Mouse (Mus musculus): ENCODE data around the gene Fdxr. TPM values are rescaled to one million over a fixed set of nuclear protein-coding genes. Genes with fewer than 3 reads are reported as not detected.

Gene Fdxr
- polyA plus RNA-seq (2015; fragmentation: Nextera tagmentation; extraction: Ambion mirVana), result 16.6 and 17.8 TPM in 2 replicates

DNA sequence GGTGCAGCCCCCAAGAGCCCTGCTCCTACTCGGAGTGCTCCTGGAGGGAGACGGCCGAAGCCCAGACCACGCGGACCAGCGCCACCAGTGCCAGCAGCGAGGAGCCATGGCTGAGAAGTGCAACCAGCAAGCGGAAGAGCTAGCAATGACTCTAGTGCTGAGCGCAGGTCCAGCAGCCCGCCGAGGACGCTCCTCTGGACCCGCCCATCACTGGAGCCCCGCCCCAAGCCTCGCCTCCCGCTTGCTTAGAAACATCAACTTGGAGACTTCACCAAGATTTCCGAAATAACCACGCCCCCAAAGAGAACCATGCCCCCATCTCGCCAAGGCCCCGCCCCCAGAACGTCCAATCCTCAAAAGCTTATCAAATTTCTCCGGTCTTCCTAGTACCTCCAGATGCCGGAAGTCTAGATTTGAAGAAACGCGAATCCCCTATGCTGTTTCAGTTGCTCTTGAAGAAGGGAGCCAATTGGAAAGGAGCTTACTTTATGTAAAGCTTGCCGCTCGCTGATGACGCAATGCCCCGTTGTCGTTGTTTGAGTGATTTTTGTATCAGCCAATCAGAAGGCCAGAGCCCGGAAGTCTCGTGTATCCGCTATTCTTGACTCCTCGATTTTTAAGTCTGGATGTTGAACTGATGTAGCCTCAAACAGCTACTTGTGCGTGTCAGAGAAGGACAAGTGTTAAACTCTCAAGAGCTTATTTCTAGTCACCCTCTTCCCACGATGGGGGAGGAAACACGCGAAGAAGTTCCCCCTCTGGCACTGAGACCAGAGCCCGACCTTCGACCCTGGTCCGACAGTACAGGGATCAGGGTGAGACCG is at the start of gene Fdxr:
Gene Fdxr (minus strand): TSS at position 271 of the 824 bp plus-strand sequence.
- under 1% methylated on average over 42 of the region's 42 CpGs for WGBS
- peak; percentile 95 for ATAC-seq (ENCODE audit: insufficient read depth, low FRiP score, low read depth)
- peak within 1 kb of the TSS; percentile 62 for H3K4me3 ChIP-seq (replicated peaks)

DNA sequence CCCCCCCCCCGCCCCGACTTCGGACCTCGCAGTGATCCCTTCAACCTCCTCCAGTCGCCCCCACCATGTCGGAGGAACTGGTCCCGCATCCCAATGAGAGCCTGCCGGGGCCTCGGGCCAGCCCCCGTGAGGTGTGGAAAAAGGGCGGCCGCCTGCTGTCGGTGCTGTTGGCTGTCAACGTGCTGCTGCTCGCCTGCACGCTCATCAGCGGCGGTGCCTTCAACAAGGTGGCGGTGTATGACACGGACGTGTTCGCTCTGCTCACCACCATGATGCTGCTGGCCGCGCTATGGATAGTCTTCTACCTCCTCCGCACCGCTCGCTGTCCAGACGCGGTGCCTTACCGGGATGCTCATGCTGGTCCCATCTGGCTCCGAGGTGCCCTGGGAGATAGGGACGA is 46.5 kb upstream of the Fdxr start:
- WGBS, result 17% methylated on average over 32 of the region's 32 CpGs
- H3K27me3 ChIP-seq (replicated peaks), result peaks cover 67% of the 10 kb centered on the region
- no peaks in the 10 kb centered on the region for H3K9me3 ChIP-seq
- ATAC-seq (ENCODE audit: insufficient read depth, low FRiP score, low read depth), result no peak
- no peak overlapping the region for H3K4me3 ChIP-seq (replicated peaks)
- H3K9ac ChIP-seq, result no peak overlapping the region
- no peaks in the 10 kb centered on the region for H3K36me3 ChIP-seq
- H3K4me2 ChIP-seq, result no peak overlapping the region
- peaks cover 11% of the 10 kb centered on the region; the same call in 1 of the 2 replicates for H3K4me1 ChIP-seq
- H3K27ac ChIP-seq, result no peak overlapping the region

More for the DNA sequence above, at the start of gene Fdxr:
- Histone ChIP-seq H3K4me1 (peaks cover 17% of the 10 kb centered on the region), H3K27me3 (replicated peaks) (no peaks in the 10 kb centered on the region), H3K9ac (peak within 1 kb of the TSS; percentile 70), H3K27ac (peak within 1 kb of the TSS; percentile 87), H3K4me2 (peak within 1 kb of the TSS; percentile 93), H3K36me3 (no peaks in the 10 kb centered on the region), H3K9me3 (no peaks in the 10 kb centered on the region)

DNA sequence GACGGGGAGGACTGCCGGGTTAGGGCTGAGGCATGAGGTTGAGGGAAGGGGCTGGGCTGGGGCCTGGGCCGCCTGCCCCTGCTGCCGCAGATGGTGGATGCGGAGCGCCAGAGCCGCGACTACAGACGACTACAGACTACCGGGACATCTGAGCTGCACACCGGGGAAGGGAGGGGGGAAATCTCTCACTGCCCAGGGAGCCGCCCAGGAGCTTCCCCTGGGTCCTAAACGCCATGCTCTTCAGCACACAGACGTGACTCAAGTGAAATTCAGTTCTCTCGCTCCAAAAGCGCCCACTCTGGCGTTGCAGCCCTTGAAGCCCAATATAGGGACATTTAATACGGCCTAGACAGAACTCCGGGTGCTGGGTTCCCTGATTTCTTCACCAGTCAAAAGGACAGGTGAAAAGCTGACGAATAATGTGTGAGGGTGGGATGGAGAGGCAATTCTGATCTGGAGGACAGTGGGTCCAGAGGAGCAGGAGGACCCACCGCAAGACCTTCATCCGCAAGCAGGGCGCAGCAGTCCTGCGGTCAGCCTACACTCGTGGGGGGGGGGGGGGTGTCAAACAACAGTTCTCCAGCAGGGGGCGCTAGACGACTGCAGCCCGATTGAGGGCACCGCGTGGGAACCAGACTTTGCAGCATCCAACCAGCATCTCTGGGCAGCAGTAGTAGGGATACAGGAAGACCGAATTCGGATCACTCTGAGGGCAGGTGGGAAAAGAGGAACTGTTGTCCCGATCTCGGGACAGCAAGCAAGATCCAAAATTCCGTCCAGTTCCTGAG is 45.2 kb upstream of the Fdxr start, which contains the start of gene Ush1g:
Gene Ush1g (minus strand): TSS at position 136 of the 788 bp plus-strand sequence.
- H3K4me2 ChIP-seq, result peak within 1 kb of the TSS; percentile 24
- WGBS, result 4% methylated on average over 35 of the region's 35 CpGs
- H3K4me3 ChIP-seq (replicated peaks), result peak within 1 kb of the TSS; percentile 17
- H3K9me3 ChIP-seq, result no peaks in the 10 kb centered on the region
- no peak within 1 kb of the TSS for H3K27ac ChIP-seq
- H3K4me1 ChIP-seq, result peaks cover 11% of the 10 kb centered on the region; the same call in 1 of the 2 replicates
- H3K36me3 ChIP-seq, result no peaks in the 10 kb centered on the region
- H3K9ac ChIP-seq, result no peak within 1 kb of the TSS
- peaks cover 79% of the 10 kb centered on the region for H3K27me3 ChIP-seq (replicated peaks)
- ATAC-seq (ENCODE audit: insufficient read depth, low FRiP score, low read depth), result no peak

DNA sequence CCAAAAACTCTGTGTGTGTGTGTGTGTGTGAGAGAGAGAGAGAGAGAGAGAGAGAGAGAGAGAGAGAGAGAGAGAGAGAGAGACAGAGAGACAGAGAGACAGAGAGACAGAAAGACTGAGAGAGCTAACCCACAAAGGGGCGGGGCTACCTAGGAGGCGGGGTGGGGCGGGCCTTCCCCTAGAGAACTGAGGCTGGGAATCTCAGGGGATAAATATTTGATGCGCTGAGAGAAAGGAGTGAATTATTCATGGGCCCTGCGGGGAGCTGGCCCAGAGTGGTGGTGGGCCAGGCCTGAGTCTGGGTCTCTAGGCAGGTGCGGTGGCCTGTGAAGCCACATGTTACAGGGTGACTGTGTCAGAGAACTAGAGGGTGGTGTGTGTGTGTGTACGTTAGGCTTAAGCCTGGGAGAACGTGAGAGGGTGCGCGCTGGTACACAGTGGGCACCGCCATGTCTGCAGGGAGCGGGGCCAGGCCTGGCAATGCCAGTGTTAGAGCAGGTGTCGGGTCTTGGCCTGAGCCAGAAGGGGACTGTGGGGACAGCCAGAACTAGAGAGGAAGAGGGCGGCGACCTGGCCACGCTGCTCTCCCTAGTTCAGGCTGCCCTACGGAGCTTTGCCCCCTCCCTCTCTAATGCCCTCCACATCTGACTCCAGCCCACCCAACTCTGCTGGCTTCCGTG is 43.0 kb upstream of the Fdxr start:
- H3K36me3 ChIP-seq, result no peaks in the 10 kb centered on the region
- WGBS, result 10% methylated on average over 18 of the region's 18 CpGs

DNA sequence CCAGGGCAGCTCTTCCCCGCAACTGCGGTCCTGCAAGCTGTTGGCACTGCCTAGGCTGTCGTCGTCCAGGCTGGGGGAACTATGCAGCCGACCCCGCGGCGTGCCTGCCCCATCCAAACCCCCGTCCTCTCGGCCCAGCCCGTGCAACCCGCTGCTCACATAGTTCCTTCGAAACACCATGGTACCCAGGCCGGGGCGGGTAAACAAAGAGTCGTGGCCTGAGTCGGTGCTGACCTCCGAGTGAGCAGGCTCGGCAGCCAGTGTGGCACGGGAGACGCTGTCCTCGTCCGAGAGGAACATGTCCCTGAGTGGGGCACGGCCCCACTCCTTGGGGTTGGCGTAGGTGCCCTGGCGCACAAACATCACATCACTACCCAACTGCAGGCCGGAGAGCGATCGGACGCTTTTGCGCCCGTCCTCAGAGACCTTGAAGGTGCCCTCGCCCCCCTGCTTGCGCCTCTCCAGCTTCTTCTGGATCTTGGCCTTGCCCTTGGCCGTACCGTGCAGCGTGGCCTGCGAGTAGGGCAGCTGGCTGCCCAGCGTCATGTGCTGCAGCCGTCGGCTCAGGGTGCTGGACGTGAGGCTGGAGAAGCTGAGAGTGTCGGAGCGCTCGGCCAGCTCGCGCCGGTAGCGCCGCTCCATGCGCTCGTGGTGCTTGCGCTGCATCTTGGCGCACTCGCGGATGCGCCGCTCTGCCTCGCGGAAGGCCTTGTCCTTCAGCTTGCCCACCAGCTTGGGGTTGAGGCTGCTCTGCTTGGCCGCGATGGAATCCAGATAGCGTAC is 41.6 kb upstream of the Fdxr start:
- no peaks in the 10 kb centered on the region for H3K9me3 ChIP-seq
- H3K4me3 ChIP-seq (replicated peaks), result no peak overlapping the region
- H3K27ac ChIP-seq, result no peak overlapping the region
- H3K9ac ChIP-seq, result no peak overlapping the region
- H3K4me2 ChIP-seq, result no peak overlapping the region
- ATAC-seq (ENCODE audit: insufficient read depth, low FRiP score, low read depth), result no peak
- WGBS, result 5% methylated on average over 63 of the region's 63 CpGs
- no peaks in the 10 kb centered on the region for H3K36me3 ChIP-seq
- H3K4me1 ChIP-seq, result peaks cover 11% of the 10 kb centered on the region; the same call in 1 of the 2 replicates
- H3K27me3 ChIP-seq (replicated peaks), result peaks cover 89% of the 10 kb centered on the region

More for the DNA sequence above, 43.0 kb upstream of the Fdxr start:
- Histone ChIP-seq H3K4me1 (peaks cover 11% of the 10 kb centered on the region; the same call in 1 of the 2 replicates), H3K9ac (no peak overlapping the region), H3K9me3 (no peaks in the 10 kb centered on the region), H3K27ac (no peak overlapping the region), H3K4me3 (replicated peaks) (no peak overlapping the region), H3K4me2 (no peak overlapping the region), H3K27me3 (replicated peaks) (peaks cover 92% of the 10 kb centered on the region)
- ATAC-seq (ENCODE audit: insufficient read depth, low FRiP score, low read depth), result peak; percentile 23; the same call in 1 of the 2 replicates

DNA sequence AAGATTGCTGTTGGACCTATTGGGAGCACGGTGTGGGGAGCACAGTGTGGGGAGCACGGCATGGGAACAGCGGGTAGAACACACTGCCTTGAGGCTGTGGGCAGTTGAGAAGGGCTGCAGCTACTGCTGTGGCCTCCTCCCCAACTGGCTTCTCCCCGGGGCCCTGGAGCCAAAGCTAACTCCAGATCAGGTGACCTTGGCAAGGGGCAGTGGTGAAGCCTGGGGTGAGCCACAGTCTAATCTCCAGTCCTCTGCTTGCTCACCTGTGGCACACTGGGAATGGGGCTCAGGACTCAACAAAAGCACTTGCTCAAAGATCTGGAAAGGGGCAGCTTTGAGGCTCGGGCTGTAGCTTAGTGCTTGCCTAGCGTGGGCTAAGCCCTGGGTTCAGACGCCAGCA is 40.4 kb upstream of the Fdxr start:
- Histone ChIP-seq H3K4me1 (peaks cover 10% of the 10 kb centered on the region; the same call in 1 of the 2 replicates), H3K36me3 (no peaks in the 10 kb centered on the region), H3K27me3 (replicated peaks) (peaks cover 78% of the 10 kb centered on the region), H3K4me3 (replicated peaks) (no peak overlapping the region), H3K9me3 (no peaks in the 10 kb centered on the region), H3K27ac (no peak overlapping the region), H3K9ac (no peak overlapping the region), H3K4me2 (no peak overlapping the region)
- 60% methylated on average over 7 of the region's 7 CpGs for WGBS
- ATAC-seq (ENCODE audit: insufficient read depth, low FRiP score, low read depth), result no peak

DNA sequence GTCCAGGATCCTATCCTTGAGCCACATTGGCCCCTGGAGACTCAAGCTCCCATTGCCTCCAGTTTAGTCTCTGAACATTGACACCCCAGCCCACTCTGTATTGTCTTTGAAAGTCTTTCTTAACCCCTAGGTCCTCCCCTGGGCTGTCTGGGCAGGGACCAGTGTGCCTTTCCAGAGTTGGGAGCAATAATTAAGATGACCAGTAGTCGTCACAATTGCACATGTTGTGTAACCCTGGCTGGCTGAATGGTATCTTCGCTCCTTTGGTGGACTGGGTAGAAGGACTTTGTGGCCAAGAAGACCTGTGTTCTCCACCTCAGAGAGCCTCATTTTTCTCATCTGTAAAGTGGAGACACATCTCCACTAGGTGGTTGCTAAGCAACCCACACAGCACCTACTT is 37.4 kb upstream of the Fdxr start:
- peaks cover 50% of the 10 kb centered on the region for H3K27me3 ChIP-seq (replicated peaks)
- H3K27ac ChIP-seq, result no peak overlapping the region
- WGBS, result 35% methylated on average over 2 of the region's 2 CpGs

DNA sequence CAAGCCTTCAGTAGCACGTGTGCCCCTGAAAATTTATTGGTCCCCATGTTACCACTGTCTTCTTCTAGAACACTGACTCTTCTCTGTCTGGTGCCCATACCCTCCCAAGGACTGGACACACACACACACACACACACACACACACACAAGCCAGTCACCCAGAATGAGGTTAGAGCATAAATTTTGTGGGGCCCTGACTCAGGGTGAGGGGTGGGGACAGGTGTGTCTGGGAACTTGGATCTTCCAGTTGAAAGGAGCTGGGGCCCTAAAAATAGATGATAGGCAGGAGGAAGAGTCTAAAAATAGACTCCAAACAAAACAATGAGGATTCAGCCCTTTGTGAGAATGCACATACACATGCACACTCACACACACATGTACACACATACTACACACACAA is 31.9 kb upstream of the Fdxr start:
- 68% methylated on average over 1 of the region's 1 CpGs for WGBS
- H3K9ac ChIP-seq, result no peak overlapping the region
- H3K36me3 ChIP-seq, result no peaks in the 10 kb centered on the region
- H3K4me3 ChIP-seq (replicated peaks), result no peak overlapping the region
- ATAC-seq (ENCODE audit: insufficient read depth, low FRiP score, low read depth), result no peak
- H3K4me1 ChIP-seq, result 0 out of 2 replicates have a peak, but pooled peaks cover 5% of the 10 kb centered on the region
- H3K9me3 ChIP-seq, result no peaks in the 10 kb centered on the region
- H3K27me3 ChIP-seq (replicated peaks), result peaks cover 5% of the 10 kb centered on the region; the same call in 1 of the 2 replicates
- no peak overlapping the region for H3K4me2 ChIP-seq
- no peak overlapping the region for H3K27ac ChIP-seq

More for the DNA sequence above, 37.4 kb upstream of the Fdxr start:
- no peaks in the 10 kb centered on the region for H3K36me3 ChIP-seq
- no peaks in the 10 kb centered on the region for H3K9me3 ChIP-seq
- no peak overlapping the region for H3K4me2 ChIP-seq
- no peak overlapping the region for H3K4me3 ChIP-seq (replicated peaks)
- ATAC-seq (ENCODE audit: insufficient read depth, low FRiP score, low read depth), result no peak
- no peak overlapping the region for H3K9ac ChIP-seq
- 0 out of 2 replicates have a peak, but pooled peaks cover 4% of the 10 kb centered on the region for H3K4me1 ChIP-seq

DNA sequence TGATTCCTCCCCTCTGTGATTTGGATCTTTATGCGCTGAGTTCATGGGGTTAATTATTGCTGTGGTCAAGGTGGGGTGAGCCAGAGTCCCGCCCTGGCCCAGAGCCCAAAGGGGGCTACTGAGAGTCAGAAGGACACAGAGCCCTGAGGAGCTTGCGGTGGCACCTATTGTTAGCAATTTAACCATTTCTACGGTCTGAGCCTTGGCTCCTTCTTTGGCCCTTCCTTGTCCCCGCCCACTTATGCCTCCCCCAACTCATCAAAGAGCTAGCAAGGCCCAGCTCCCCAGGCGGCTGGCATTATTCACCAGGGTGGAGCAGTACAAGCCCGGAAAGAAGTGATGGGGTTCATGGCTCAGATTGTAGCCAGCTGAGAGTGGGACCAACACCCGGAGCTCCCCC is 30.0 kb upstream of the Fdxr start, which contains the start of gene Otop2:
Gene Otop2 (plus strand): TSS at position 301 of the 400 bp plus-strand sequence.
- Histone ChIP-seq H3K36me3 (no peaks in the 10 kb centered on the region), H3K4me3 (replicated peaks) (no peak within 1 kb of the TSS), H3K9ac (no peak within 1 kb of the TSS), H3K27me3 (replicated peaks) (0 out of 2 replicates have a peak, but pooled peaks cover 5% of the 10 kb centered on the region), H3K9me3 (no peaks in the 10 kb centered on the region), H3K27ac (no peak within 1 kb of the TSS), H3K4me1 (0 out of 2 replicates have a peak, but pooled peaks cover 5% of the 10 kb centered on the region), H3K4me2 (no peak within 1 kb of the TSS)
- 27% methylated on average over 8 of the region's 8 CpGs for WGBS
- ATAC-seq (ENCODE audit: insufficient read depth, low FRiP score, low read depth), result no peak

DNA sequence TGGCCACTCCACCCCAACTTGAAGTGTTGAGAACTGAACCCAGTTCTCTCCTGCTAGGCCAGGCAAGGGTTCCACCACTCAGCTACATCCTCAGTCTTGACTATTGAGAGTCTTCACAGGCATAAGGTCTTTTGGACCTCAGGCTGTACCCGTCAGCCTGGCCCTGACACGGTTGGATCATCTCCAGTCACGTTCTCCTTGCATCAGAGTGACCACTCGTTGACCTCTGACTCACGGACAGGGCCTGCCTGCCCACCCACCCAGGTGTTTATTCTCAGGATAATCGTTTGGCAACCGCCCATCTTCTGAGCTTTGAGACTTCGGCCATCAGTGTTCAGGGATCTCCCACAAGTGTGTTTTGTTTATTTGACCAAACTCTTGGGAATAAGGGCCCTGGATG is 26.3 kb upstream of the Fdxr start:
- Histone ChIP-seq H3K4me1 (0 out of 2 replicates have a peak, but pooled peaks cover 5% of the 10 kb centered on the region), H3K27me3 (replicated peaks) (peaks cover 10% of the 10 kb centered on the region; the same call in 1 of the 2 replicates), H3K4me3 (replicated peaks) (no peak overlapping the region), H3K4me2 (no peak overlapping the region), H3K27ac (no peak overlapping the region), H3K9me3 (no peaks in the 10 kb centered on the region), H3K36me3 (no peaks in the 10 kb centered on the region), H3K9ac (no peak overlapping the region)
- WGBS, result 24% methylated on average over 8 of the region's 8 CpGs
- no peak for ATAC-seq (ENCODE audit: insufficient read depth, low FRiP score, low read depth)
